Mouse (Mus musculus) ES-Bruce4 (cell line): ENCODE data around the gene Hoxa4. TPM values are rescaled to one million over a fixed set of nuclear protein-coding genes. Genes with fewer than 3 reads are reported as not detected.

ENCODE experiments used
- H3K27ac ChIP-seq: 2 replicates; pipeline ENCODE4 v1.5.1; 2012; ENCODE audit warnings: low read length, inconsistent platforms; ENCODE audit not compliant: insufficient read depth
- H3K27me3 ChIP-seq: 2 replicates; pipeline ENCODE4 v1.6.1; 2012; ENCODE audit warnings: mild to moderate bottlenecking, low read length, inconsistent platforms; ENCODE audit not compliant: control insufficient read depth, poor library complexity, insufficient read depth, severe bottlenecking
- H3K36me3 ChIP-seq: 2 replicates; pipeline ENCODE4 v1.6.1; 2012; ENCODE audit warnings: inconsistent platforms, mild to moderate bottlenecking, low read length, moderate library complexity; ENCODE audit not compliant: control insufficient read depth, poor library complexity, insufficient read depth, severe bottlenecking
- H3K4me1 ChIP-seq: one replicate; pipeline ENCODE4 v1.8.1; 2011; ENCODE audit warnings: low read length; ENCODE audit not compliant: control insufficient read depth, insufficient read depth
- H3K4me3 ChIP-seq: 2 replicates; pipeline ENCODE4 v1.5.1; 2011; ENCODE audit warnings: low read depth, mild to moderate bottlenecking, low read length
- H3K9ac ChIP-seq: 2 replicates; pipeline ENCODE4 v1.6.1; 2012; ENCODE audit warnings: low read depth, mild to moderate bottlenecking, inconsistent platforms; ENCODE audit not compliant: poor library complexity, severe bottlenecking
- H3K9me3 ChIP-seq: replicated peaks from 2 replicates; pipeline ENCODE4 v1.6.1; 2012; ENCODE audit warnings: mild to moderate bottlenecking, low read length, inconsistent platforms; ENCODE audit not compliant: control insufficient read depth, poor library complexity, insufficient read depth, severe bottlenecking
- CTCF ChIP-seq: IDR thresholded peaks from one replicate; pipeline ENCODE4 v1.8.1; 2011; ENCODE audit warnings: low read depth, low read length
- EP300 ChIP-seq: IDR thresholded peaks from 2 replicates; pipeline ENCODE4 v1.6.1; 2011; ENCODE audit warnings: low read depth, low read length; ENCODE audit not compliant: insufficient read depth
- POLR2A ChIP-seq: IDR thresholded peaks from one replicate; pipeline ENCODE4 v1.8.1; 2011; ENCODE audit warnings: low read length; ENCODE audit not compliant: insufficient read depth
- polyA plus RNA-seq: library from polyadenylated mRNA; stranded (reverse); fragments of >200 nt; gene quantifications from 2 replicates; pipeline ENCODE4 v1.2.4, GENCODE M21; 2011; ENCODE audit warnings: low read depth; ENCODE audit not compliant: missing spikeins, insufficient read depth, insufficient read length

Hoxa4 gene
- polyA plus RNA-seq, 1 experiment: not detected

GRCm38 (mm10) chr6:52170166-52170897 lies 21.2 kb downstream of the Hoxa4 start:
- Histone ChIP-seq H3K9me3 (no peaks in the 10 kb centered on the region), H3K4me1 (no peaks in the 10 kb centered on the region), H3K27ac (no peak overlapping the region), H3K36me3 (no peaks in the 10 kb centered on the region), H3K27me3 (peaks cover 55% of the 10 kb centered on the region), H3K9ac (no peak overlapping the region), H3K4me3 (peak overlapping the region; percentile 47)
- TF ChIP-seq CTCF (no peak), POLR2A (no peak), EP300 (no peak)

DNA sequence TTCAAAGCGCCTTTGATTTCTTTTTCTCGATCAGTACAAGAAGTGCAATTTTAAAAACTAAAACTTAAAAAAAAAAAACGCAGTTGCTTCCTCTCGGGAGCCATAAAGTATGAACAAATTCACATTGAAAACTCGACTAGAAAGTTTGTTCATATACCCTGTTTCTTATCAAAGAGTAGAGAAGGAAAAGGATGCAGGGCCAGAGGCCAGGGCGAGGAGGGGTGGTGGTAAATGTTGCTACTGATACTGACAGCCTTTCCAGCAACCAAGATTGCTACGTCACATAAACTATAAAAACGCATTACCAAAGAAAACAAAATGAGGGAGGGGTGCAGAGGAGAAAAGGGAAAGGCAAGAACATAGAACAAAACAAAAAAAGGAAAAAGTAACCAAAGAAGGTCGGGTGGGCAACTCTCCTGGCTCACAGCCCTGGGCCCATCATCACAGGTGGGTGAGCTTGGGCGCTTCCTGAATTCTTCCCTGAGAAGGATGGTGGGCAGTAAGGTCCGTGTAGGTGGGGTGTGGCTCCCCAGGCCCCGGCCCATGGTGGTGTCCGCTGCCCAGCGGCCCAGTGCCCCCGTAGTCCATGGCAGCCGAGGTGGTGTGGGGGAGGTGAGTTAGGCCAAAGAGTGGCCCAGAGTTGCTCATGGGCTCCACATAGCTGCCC lies 21.9 kb downstream of the Hoxa4 start:
- no peaks in the 10 kb centered on the region for H3K4me1 ChIP-seq
- peaks cover 56% of the 10 kb centered on the region for H3K27me3 ChIP-seq
- H3K9me3 ChIP-seq: no peaks in the 10 kb centered on the region
- TF ChIP-seq EP300: no peak
- TF ChIP-seq CTCF: no peak
- H3K27ac ChIP-seq: no peak overlapping the region
- no peak overlapping the region for H3K4me3 ChIP-seq
- no peaks in the 10 kb centered on the region for H3K36me3 ChIP-seq
- no peak overlapping the region for H3K9ac ChIP-seq

DNA sequence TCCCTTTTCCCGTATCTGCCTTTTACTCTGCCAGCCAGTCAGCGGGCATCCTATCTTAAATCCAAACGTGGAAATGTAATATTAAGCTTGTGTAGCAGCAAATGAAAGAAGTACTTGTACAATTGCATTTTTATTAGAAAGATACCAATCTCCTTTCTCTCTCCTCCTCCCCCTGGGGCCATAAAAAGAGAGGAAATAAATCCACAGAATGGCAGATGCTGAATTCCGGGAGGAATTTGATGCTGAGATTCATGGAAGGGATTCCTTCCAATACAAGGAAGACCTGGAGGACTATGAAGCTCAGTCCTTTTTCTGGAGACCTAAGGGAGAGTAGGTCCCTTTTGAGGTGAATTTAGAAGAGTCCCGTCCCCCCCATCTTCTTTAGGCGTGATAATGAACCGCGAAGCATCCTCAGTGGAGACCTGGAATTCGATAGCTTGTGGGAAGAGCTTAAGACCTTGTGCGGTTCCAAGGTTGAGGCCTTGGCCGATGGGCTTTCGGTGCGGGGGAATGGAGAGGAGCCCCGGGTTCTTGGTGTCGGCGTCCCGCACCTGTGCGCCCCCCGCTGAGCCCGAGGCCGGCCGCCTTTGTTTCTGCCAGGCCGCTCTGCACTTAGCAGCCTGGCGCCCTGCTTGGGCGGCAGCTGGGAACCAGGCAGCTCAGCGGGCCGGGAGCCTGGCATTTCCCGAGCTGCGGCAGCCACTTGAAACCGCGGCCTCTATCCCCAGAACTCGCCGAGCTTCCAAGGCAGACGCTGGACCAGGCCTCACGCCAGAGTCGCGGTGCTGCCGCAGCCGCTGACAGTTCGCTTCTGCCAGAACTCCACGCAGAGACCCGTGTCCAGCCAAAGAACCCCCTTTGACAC lies 23.1 kb downstream of the Hoxa4 start:
- no peaks in the 10 kb centered on the region for H3K4me1 ChIP-seq
- H3K9me3 ChIP-seq: no peaks in the 10 kb centered on the region
- H3K9ac ChIP-seq: no peak overlapping the region
- TF ChIP-seq CTCF: no peak
- TF ChIP-seq EP300: no peak
- TF ChIP-seq POLR2A: no peak
- no peaks in the 10 kb centered on the region for H3K36me3 ChIP-seq
- no peak overlapping the region; the same call in 1 of the 2 replicates for H3K4me3 ChIP-seq
- H3K27me3 ChIP-seq: peaks cover 60% of the 10 kb centered on the region
- no peak overlapping the region for H3K27ac ChIP-seq

DNA sequence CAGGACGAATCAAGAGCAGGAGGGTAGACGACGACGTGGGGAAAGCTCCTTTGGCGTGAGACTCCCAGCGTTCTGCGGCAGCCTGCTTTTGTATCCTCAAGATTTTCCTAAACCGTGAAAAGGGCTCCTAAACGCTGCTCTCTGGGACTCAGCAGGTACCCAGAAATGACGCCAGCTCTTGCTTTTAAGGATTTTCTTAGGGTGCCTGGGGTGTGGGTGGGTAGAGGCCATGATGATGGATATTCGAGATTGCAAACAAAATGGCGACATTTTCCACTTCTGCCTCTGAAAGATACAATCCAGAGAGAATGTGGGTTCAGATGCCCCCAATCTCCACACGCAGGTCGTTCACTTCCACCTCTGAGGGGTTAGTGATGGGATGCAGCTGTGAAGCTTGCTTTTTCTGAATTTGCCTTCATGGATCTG lies 23.8 kb downstream of the Hoxa4 start:
- no peak for TF ChIP-seq EP300
- TF ChIP-seq POLR2A: no peak
- TF ChIP-seq CTCF: no peak
- H3K9ac ChIP-seq: no peak overlapping the region

DNA sequence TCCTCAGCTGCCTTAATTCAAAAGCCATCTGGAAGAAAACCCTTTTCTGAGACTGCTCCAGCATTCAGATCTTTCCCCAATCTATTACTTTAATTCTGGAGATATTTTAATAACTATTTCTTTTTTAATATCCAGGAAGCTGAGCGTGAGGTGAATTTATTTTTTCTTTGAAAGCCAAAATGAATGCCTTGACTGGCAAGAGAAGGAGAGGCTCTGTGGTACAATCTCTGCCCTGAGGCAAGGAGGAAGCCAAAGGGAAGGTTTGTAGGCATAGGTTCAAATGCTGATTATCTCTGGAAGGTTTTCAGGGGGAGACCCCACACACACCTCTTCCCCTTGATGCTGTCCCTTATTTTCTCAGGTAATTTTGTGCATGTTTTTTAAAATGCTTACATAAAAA lies 24.4 kb downstream of the Hoxa4 start:
- no peaks in the 10 kb centered on the region for H3K36me3 ChIP-seq
- H3K27me3 ChIP-seq: peaks cover 64% of the 10 kb centered on the region
- TF ChIP-seq EP300 (no peak), POLR2A (no peak), CTCF (no peak)
- H3K4me1 ChIP-seq: peaks cover 2% of the 10 kb centered on the region
- no peak overlapping the region for H3K27ac ChIP-seq
- no peak overlapping the region for H3K4me3 ChIP-seq
- H3K9ac ChIP-seq: no peak overlapping the region
- H3K9me3 ChIP-seq: no peaks in the 10 kb centered on the region

More for the DNA sequence above, 23.8 kb downstream of the Hoxa4 start:
- peaks cover 2% of the 10 kb centered on the region for H3K4me1 ChIP-seq
- no peak overlapping the region for H3K4me3 ChIP-seq
- H3K36me3 ChIP-seq: no peaks in the 10 kb centered on the region
- H3K27ac ChIP-seq: no peak overlapping the region
- H3K9me3 ChIP-seq: no peaks in the 10 kb centered on the region
- peaks cover 61% of the 10 kb centered on the region for H3K27me3 ChIP-seq

DNA sequence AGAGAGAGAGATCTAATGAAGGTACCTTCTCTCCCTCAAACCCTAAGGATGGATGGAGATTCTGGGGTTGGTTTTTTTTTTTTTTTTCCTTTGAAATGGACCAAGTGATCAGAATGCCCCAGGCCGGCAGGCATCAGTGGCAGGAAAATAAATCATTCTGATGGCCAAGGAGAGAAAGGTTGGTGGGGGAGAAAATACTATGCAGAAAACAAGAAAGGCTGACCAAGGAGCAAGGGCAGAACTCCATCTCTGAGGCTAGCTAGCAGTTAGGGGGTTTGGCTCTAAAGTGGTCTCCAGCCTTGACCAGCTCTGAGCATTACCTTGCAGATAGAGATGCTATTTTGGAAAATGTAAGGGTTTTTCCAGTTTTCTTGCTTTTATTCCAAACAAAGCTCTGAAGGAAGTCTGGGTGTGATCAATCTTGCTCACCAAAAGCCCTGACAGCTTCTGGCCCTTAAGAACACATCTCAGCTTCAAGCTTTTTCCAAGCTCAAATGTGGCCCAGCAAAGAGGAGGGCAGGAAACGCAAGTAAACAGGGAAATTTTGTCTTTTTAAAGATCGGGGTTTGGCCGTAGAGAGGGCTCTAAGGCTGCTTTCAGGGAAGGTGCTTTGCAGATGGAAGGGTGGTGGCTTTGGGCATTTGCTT lies 25.0 kb downstream of the Hoxa4 start:
- no peak overlapping the region for H3K4me3 ChIP-seq
- TF ChIP-seq POLR2A (no peak), EP300 (no peak), CTCF (no peak)
- no peaks in the 10 kb centered on the region for H3K9me3 ChIP-seq
- H3K27me3 ChIP-seq: peaks cover 58% of the 10 kb centered on the region
- no peak overlapping the region for H3K9ac ChIP-seq
- H3K36me3 ChIP-seq: no peaks in the 10 kb centered on the region
- H3K27ac ChIP-seq: no peak overlapping the region
- peaks cover 2% of the 10 kb centered on the region for H3K4me1 ChIP-seq
